ENCODE assay signal across 19 mouse cellular contexts in the genomic region with DNA sequence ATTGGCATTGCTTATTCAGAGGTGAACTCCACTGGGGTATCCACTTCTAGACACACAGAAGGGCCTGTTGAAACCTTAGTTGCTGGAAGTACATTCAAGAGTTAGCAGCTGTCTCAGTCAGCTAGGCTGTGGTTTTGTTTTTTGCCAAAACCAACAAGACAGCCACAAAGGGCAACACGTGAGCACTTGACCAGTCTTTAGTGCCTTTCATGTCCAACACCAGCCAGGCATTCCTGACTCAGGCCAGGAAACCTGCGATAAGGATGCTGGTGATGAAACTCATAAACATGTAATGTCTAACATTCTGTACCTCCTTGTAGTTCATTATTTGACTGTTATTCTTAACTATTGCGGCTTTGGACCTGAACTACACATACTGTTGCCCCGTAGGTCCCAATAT. TPM values are rescaled to one million over a fixed set of nuclear protein-coding genes. Genes with fewer than 3 reads are reported as not detected.
DNase-seq lines count a peak whose midpoint lies in the region; TF ChIP-seq lines count a peak whose summit lies in the region.
"Had no signal": no experiment of that assay in that cellular context is flagged by ENCODE, and none has a peak within 500 bp of the region (broad histone marks: within the 10 kb centered on the region; RNA-seq: fewer than 3 reads in every experiment).

No protein-coding gene starts in this region.

- no peak overlapping the region for H3K4me3 ChIP-seq in brown adipose tissue, adult 24 weeks (ENCODE audit: insufficient read depth, low read depth, low read length)
- no peak overlapping the region for H3K4me3 ChIP-seq in lung, adult 2 months (replicated peaks; ENCODE audit: extremely low read depth, low read depth, low read length)
- H3K4me3 ChIP-seq: embryonic facial prominence, embryonic 13.5 days; heart, embryonic 15.5 days had no signal

- peaks cover 11% of the 10 kb centered on the region for H3K4me1 ChIP-seq in brown adipose tissue, adult 24 weeks (ENCODE audit: control insufficient read depth, insufficient read depth, insufficient read length, low read length)
- H3K4me1 ChIP-seq in lung, adult 2 months (ENCODE audit: control insufficient read depth, insufficient read depth, low read length) = peaks cover 8% of the 10 kb centered on the region
- H3K4me1 ChIP-seq: embryonic facial prominence, embryonic 13.5 days had no signal

- no peak for TF ChIP-seq CTCF in lung, adult 2 months (IDR thresholded peaks at IDR 0.05; ENCODE audit: insufficient read depth, low read length)

- peak overlapping the region; percentile 80 for H3K27ac ChIP-seq in brown adipose tissue, adult 24 weeks (replicated peaks; ENCODE audit: low read depth, low read length)
- H3K27ac ChIP-seq: embryonic facial prominence, embryonic 13.5 days; heart, embryonic 15.5 days; hindbrain, postnatal 0 days had no signal

- WGBS in lung, adult 2 months = 62% methylated on average over 4 of the region's 4 CpGs

- TF ChIP-seq POLR2A in lung, adult 2 months (IDR thresholded peaks at IDR 0.05; ENCODE audit: borderline replicate concordance, extremely low read depth, low read depth, low read length) = no peak

- peak; percentile 13 for DNase-seq in adrenal gland, postnatal 10 days
- no peak for DNase-seq in adrenal gland, postnatal 25 days
- DNase-seq in 3134 (ENCODE audit: extremely low read depth, insufficient read length, low spot score) = peak; percentile 7
- DNase-seq in lung, adult 2 months = peak; percentile 56
- no peak for DNase-seq in embryo, embryonic 10.5 days (ENCODE audit: low spot score)
- no peak for DNase-seq in kidney, postnatal 10 days
- DNase-seq in layer of hippocampus, adult 8-10 months (ENCODE audit: low spot score in 2 of 2) = no peak
- DNase-seq: adrenal gland, adult 8-10 months; B cell, adult 2 months; cerebellum, adult 8-10 months; gastrocnemius, postnatal 10 days; kidney, adult 18-20 months; kidney, postnatal 25 days; layer of hippocampus, adult 9-11 months had no signal

RNA-seq across cellular contexts. Expression of gene Vldlr, which starts 39.7 kb away (rescaled TPM):
- total RNA-seq in adrenal gland, postnatal 10 days (2021) = 10 to 100 TPM; 45.6 to 52.4 TPM
- 24.0 and 28.5 TPM in 2 replicates for total RNA-seq in adrenal gland, postnatal 25 days (2021)
- polyA plus RNA-seq in brown adipose tissue, adult 24 weeks (2012; ENCODE audit: insufficient read depth, insufficient read length, missing spikeins) = 60.6 and 66.9 TPM in 2 replicates
- polyA plus RNA-seq in lung, adult 2 months (2012; rRNA removed) = 23.2 and 31.2 TPM in 2 replicates
- total RNA-seq in layer of hippocampus, adult 8-10 months (2022) = 10 to 100 TPM; 49.5 to 53.4 (median 51.6) TPM
- total RNA-seq: megakaryocyte-erythroid progenitor cell, adult 5-6 weeks had no signal

Comparison
In these comparisons a context has a peak if more than half of its experiments do, and no peak if none do; other contexts are left out.
1. DNase-seq: peak in adrenal gland, postnatal 10 days (single experiment), 3134 (single experiment) and lung, adult 2 months (single experiment); none in adrenal gland, postnatal 25 days (single experiment), embryo, embryonic 10.5 days (single experiment), kidney, postnatal 10 days (single experiment) and layer of hippocampus, adult 8-10 months (0 of 2).